Mouse (Mus musculus) neural tube, embryonic 14.5 days (tissue): ENCODE data around the gene Gm20388. TPM values are rescaled to one million over a fixed set of nuclear protein-coding genes. Genes with fewer than 3 reads are reported as not detected.
"Not testable (repeated sequence)": the region's sequence is repeated elsewhere in the genome, so short reads cannot be mapped to it uniquely, and the experiment has no call there.

Source experiments
- ATAC-seq: fragments of 200-750 bp; cut with Nextera tagmentation; 2 replicates; pipeline ENCODE4 v1.8.0; 2017; ENCODE audit warnings: low read depth, mild to moderate bottlenecking, moderate TSS enrichment, moderate library complexity
- H3K27ac ChIP-seq: fragments of 300-500 bp; sonication (generic); 2 replicates; pipeline ENCODE4 v1.5.1; 2014; ENCODE audit warnings: low read depth, mild to moderate bottlenecking, control low read depth, low read length, moderate library complexity, mixed read lengths
- H3K27me3 ChIP-seq: fragments of 300-500 bp; sonication (generic); 2 replicates; pipeline ENCODE4 v1.6.1; 2014; ENCODE audit warnings: low read length; ENCODE audit not compliant: control insufficient read depth, insufficient read depth
- H3K36me3 ChIP-seq: fragments of 300-500 bp; sonication (generic); 2 replicates; pipeline ENCODE4 v1.6.1; 2014; ENCODE audit warnings: low read length, mixed read lengths; ENCODE audit not compliant: control insufficient read depth, insufficient read depth
- H3K4me1 ChIP-seq: fragments of 300-500 bp; sonication (generic); 2 replicates; pipeline ENCODE4 v1.6.1; 2014; ENCODE audit warnings: low read length; ENCODE audit not compliant: control insufficient read depth, insufficient read depth
- H3K4me2 ChIP-seq: fragments of 300-500 bp; sonication (generic); 2 replicates; pipeline ENCODE4 v1.6.1; 2014; ENCODE audit warnings: mild to moderate bottlenecking, low read depth, low read length, control low read depth
- H3K4me3 ChIP-seq: fragments of 300-500 bp; sonication (generic); 2 replicates; pipeline ENCODE4 v1.5.1; 2014; ENCODE audit warnings: low read depth, low read length, control low read depth, mixed read lengths
- H3K9ac ChIP-seq: fragments of 300-500 bp; sonication (generic); replicated peaks from 2 replicates; pipeline ENCODE4 v1.6.1; 2014; ENCODE audit warnings: low read depth, mild to moderate bottlenecking, control low read depth, low read length, mixed read lengths
- H3K9me3 ChIP-seq: fragments of 300-500 bp; sonication (generic); 2 replicates; pipeline ENCODE4 v1.6.1; 2016; ENCODE audit warnings: low read length; ENCODE audit not compliant: control insufficient read depth
- WGBS: fragments of 180-500 bp; shearing (Covaris S2); extraction: QIAGEN DNeasy Blood & Tissue Kit; methylation state at CpG from one replicate; pipeline ENCODE4 v1.1.7; 2014; 5-methylcytosine and 5-hydroxymethylcytosine counted together
- polyA plus RNA-seq: library from polyadenylated mRNA; unstranded; fragments of >200 nt; fragmentation: Nextera tagmentation; extraction: Ambion mirVana; gene quantifications from 2 replicates; pipeline ENCODE4 v1.2.1, GENCODE M21; 2014

Gene Gm20388
- polyA plus RNA-seq, 1 experiment from 2014 or later = 10.3 TPM

- no peak overlapping the region for H3K4me2 ChIP-seq
- 29% methylated on average over 6 of the region's 6 CpGs for WGBS
- H3K4me3 ChIP-seq = no peak overlapping the region
- ATAC-seq = no peak
- no peak overlapping the region for H3K9ac ChIP-seq
- H3K4me1 ChIP-seq = no peaks in the 10 kb centered on the region
- no peak overlapping the region for H3K27ac ChIP-seq
- H3K27me3 ChIP-seq = no peaks in the 10 kb centered on the region; the same call in 1 of the 2 replicates
- H3K9me3 ChIP-seq = no peaks in the 10 kb centered on the region
- no peaks in the 10 kb centered on the region for H3K36me3 ChIP-seq
Observed at GRCm38 (mm10) chr8:121438111-121438510, 1527.5 kb downstream of the Gm20388 start.

- H3K4me3 ChIP-seq = no peak overlapping the region
- no peaks in the 10 kb centered on the region for H3K9me3 ChIP-seq
- no peaks in the 10 kb centered on the region for H3K4me1 ChIP-seq
- 83% methylated on average over 4 of the region's 4 CpGs for WGBS
- H3K9ac ChIP-seq = no peak overlapping the region
- H3K27me3 ChIP-seq = no peaks in the 10 kb centered on the region; the same call in 1 of the 2 replicates
- H3K27ac ChIP-seq = no peak overlapping the region
- H3K36me3 ChIP-seq = no peaks in the 10 kb centered on the region
- H3K4me2 ChIP-seq = no peak overlapping the region
- no peak for ATAC-seq
Observed at GRCm38 (mm10) chr8:121439351-121439750, 1528.7 kb downstream of the Gm20388 start.

- ATAC-seq = no peak
- WGBS = 62% methylated on average over 7 of the region's 7 CpGs
- Histone ChIP-seq H3K9ac (no peak overlapping the region), H3K9me3 (no peaks in the 10 kb centered on the region), H3K4me3 (no peak overlapping the region), H3K4me2 (no peak overlapping the region), H3K27me3 (no peaks in the 10 kb centered on the region), H3K4me1 (no peaks in the 10 kb centered on the region), H3K36me3 (no peaks in the 10 kb centered on the region), H3K27ac (no peak overlapping the region)
Observed at GRCm38 (mm10) chr8:121443361-121443760, 1532.7 kb downstream of the Gm20388 start.

- 90% methylated on average over 1 of the region's 1 CpGs for WGBS
- H3K4me2 ChIP-seq, H3K4me1 ChIP-seq, H3K9me3 ChIP-seq, H3K4me3 ChIP-seq, ATAC-seq, H3K9ac ChIP-seq, H3K27ac ChIP-seq, H3K36me3 ChIP-seq, H3K27me3 ChIP-seq: not testable (repeated sequence)
Observed at GRCm38 (mm10) chr8:121444521-121444920, 1533.9 kb downstream of the Gm20388 start.

GRCm38 (mm10) chr8:121445027-121445471 is 1534.4 kb downstream of the Gm20388 start:
- Histone ChIP-seq H3K36me3 (no peaks in the 10 kb centered on the region), H3K27me3 (no peaks in the 10 kb centered on the region), H3K4me1 (no peaks in the 10 kb centered on the region), H3K27ac (no peak overlapping the region), H3K4me2 (no peak overlapping the region), H3K9me3 (no peaks in the 10 kb centered on the region), H3K4me3 (no peak overlapping the region), H3K9ac (no peak overlapping the region)
- 89% methylated on average over 10 of the region's 10 CpGs for WGBS
- ATAC-seq = no peak

GRCm38 (mm10) chr8:121446133-121446532 is 1535.5 kb downstream of the Gm20388 start:
- Histone ChIP-seq H3K36me3 (no peaks in the 10 kb centered on the region), H3K9ac (no peak overlapping the region), H3K27ac (no peak overlapping the region), H3K4me1 (no peaks in the 10 kb centered on the region), H3K27me3 (no peaks in the 10 kb centered on the region), H3K4me3 (no peak overlapping the region), H3K9me3 (no peaks in the 10 kb centered on the region), H3K4me2 (no peak overlapping the region)
- 91% methylated on average over 12 of the region's 12 CpGs for WGBS
- ATAC-seq = no peak

GRCm38 (mm10) chr8:121446862-121447261 is 1536.2 kb downstream of the Gm20388 start:
- no peak overlapping the region for H3K9ac ChIP-seq

GRCm38 (mm10) chr8:121450211-121450610 is 1539.6 kb downstream of the Gm20388 start:
- WGBS = 66% methylated on average over 6 of the region's 8 CpGs

More at GRCm38 (mm10) chr8:121446862-121447261, 1536.2 kb downstream of the Gm20388 start:
- H3K4me1 ChIP-seq = no peaks in the 10 kb centered on the region
- no peak overlapping the region for H3K4me2 ChIP-seq
- H3K27ac ChIP-seq = no peak overlapping the region
- WGBS = 87% methylated on average over 6 of the region's 6 CpGs
- H3K9me3 ChIP-seq = no peaks in the 10 kb centered on the region
- H3K27me3 ChIP-seq = no peaks in the 10 kb centered on the region
- no peak overlapping the region for H3K4me3 ChIP-seq
- ATAC-seq = no peak
- no peaks in the 10 kb centered on the region for H3K36me3 ChIP-seq

GRCm38 (mm10) chr8:121451404-121452076 is 1540.9 kb downstream of the Gm20388 start:
- H3K4me2 ChIP-seq = no peak overlapping the region

More at GRCm38 (mm10) chr8:121450211-121450610, 1539.6 kb downstream of the Gm20388 start:
- no peak for ATAC-seq
- Histone ChIP-seq H3K36me3 (no peaks in the 10 kb centered on the region), H3K4me1 (no peaks in the 10 kb centered on the region), H3K27me3 (no peaks in the 10 kb centered on the region), H3K4me3 (no peak overlapping the region), H3K4me2 (no peak overlapping the region), H3K9ac (no peak overlapping the region), H3K27ac (no peak overlapping the region), H3K9me3 (no peaks in the 10 kb centered on the region)

More at GRCm38 (mm10) chr8:121451404-121452076, 1540.9 kb downstream of the Gm20388 start:
- no peak overlapping the region for H3K9ac ChIP-seq
- H3K27ac ChIP-seq = no peak overlapping the region
- H3K27me3 ChIP-seq = no peaks in the 10 kb centered on the region
- 85% methylated on average over 16 of the region's 16 CpGs for WGBS
- no peaks in the 10 kb centered on the region for H3K36me3 ChIP-seq
- H3K9me3 ChIP-seq = no peaks in the 10 kb centered on the region
- H3K4me3 ChIP-seq = no peak overlapping the region
- no peaks in the 10 kb centered on the region for H3K4me1 ChIP-seq
- ATAC-seq = no peak
